Mouse (Mus musculus): ENCODE results near the gene Satb2.

DNA sequence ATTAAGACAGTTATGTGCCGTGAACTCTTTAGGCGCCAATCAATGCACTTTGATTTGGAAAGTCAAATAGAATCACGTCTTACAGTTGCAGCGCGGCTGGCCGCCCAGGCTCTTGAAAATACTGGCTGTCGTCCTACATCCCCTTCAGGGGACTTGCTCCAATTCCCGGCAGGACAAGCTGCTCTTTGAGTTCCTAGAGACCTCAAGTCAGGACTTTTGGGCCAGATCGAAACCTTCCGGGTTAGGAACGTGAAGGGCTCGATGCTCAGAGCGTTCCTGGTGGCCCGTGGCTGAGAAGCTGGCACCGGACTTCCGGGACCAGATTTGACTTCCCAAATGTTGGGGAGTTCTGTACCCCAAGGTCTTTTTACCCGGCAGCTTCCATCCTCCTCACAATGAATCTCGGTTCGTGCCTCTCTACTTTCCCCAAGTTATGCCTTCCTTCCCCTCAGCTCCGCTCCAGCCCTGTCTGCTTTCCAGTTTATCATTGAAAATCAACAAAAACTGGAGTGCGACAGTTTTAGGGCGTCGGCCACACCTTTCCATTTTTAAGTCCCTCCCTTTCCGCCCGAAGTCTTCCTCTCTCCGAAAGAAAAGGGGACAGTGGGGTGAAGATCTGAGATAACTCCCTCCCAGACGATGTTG lies 2.3 kb upstream of the Satb2 start:
- no peak for TF ChIP-seq CTCF (IDR thresholded peaks at IDR 0.05; ENCODE audit: extremely low read depth, insufficient read depth, low read length)
- TF ChIP-seq POLR2A (IDR thresholded peaks at IDR 0.05; ENCODE audit: extremely low read depth, insufficient read depth, low read length): no peak
